In genomic region chr1:81301661-81302060, GRCm38 (mm10) we compare ENCODE assay signal across 8 mouse cellular contexts.
DNase-seq lines count a peak whose midpoint lies in the region; ATAC-seq lines count a peak whose summit lies in the region.

No protein-coding gene starts in this region.

- no peak overlapping the region for H3K4me3 ChIP-seq in midbrain, embryonic 14.5 days (replicated peaks; ENCODE audit: low read depth, low read length)

- ATAC-seq in midbrain, embryonic 14.5 days (ENCODE audit: low FRiP score, low TSS enrichment) = 0 out of 2 replicates have a peak, but pooled peaks have one; percentile 34

- no peaks in the 10 kb centered on the region for H3K36me3 ChIP-seq in midbrain, embryonic 14.5 days (ENCODE audit: control insufficient read depth, insufficient read depth, low read length)

- H3K9me3 ChIP-seq in midbrain, embryonic 14.5 days (ENCODE audit: control insufficient read depth, low read length) = no peaks in the 10 kb centered on the region

- H3K27ac ChIP-seq in midbrain, embryonic 14.5 days (replicated peaks; ENCODE audit: low read depth, low read length) = no peak overlapping the region

- H3K4me1 ChIP-seq in midbrain, embryonic 14.5 days (ENCODE audit: control insufficient read depth, insufficient read depth, low read length) = no peaks in the 10 kb centered on the region

- peak; percentile 51 for DNase-seq in heart, postnatal 4 days
- no peak for DNase-seq in heart, adult 18-20 months
- peak; percentile 62 for DNase-seq in MN1 (ENCODE audit: low spot score)
- DNase-seq in embryo, embryonic 10 days (ENCODE audit: low spot score) = peak; percentile 55
- DNase-seq in kidney, postnatal 36 days = peak; percentile 28 to 56
- peak; percentile 87 for DNase-seq in midbrain, embryonic 14.5 days
- no peak for DNase-seq in urinary bladder, adult 2 months (ENCODE audit: low spot score)
- DNase-seq in ovary, postnatal 10 days (ENCODE audit: low spot score) = no peak

- no peak overlapping the region for H3K4me2 ChIP-seq in midbrain, embryonic 14.5 days (ENCODE audit: low read length)

- WGBS in midbrain, embryonic 14.5 days = 13% methylated on average over 2 of the region's 2 CpGs

- H3K9ac ChIP-seq in midbrain, embryonic 14.5 days (replicated peaks; ENCODE audit: low read length) = no peak overlapping the region

- H3K27me3 ChIP-seq in midbrain, embryonic 14.5 days (ENCODE audit: control insufficient read depth, insufficient read depth, low read length) = no peaks in the 10 kb centered on the region

Comparison
In these comparisons a context has a peak if more than half of its experiments do, and no peak if none do; other contexts are left out.
1. DNase-seq: peak in heart, postnatal 4 days (single experiment), MN1 (single experiment), embryo, embryonic 10 days (single experiment), kidney, postnatal 36 days (2 of 2) and midbrain, embryonic 14.5 days (single experiment); none in heart, adult 18-20 months (0 of 2), urinary bladder, adult 2 months (single experiment) and ovary, postnatal 10 days (single experiment).